Comparison of ENCODE assay signal across 10 mouse cellular contexts in genomic region chr2:14702973-14703645, GRCm38 (mm10).
DNase-seq lines count a peak whose midpoint lies in the region; ATAC-seq and TF ChIP-seq lines count a peak whose summit lies in the region.
"Had no signal": no experiment of that assay in that cellular context is flagged by ENCODE, and none has a peak within 500 bp of the region (broad histone marks: within the 10 kb centered on the region; RNA-seq: fewer than 3 reads in every experiment).

No protein-coding gene starts in this region.

- H3K4me1 ChIP-seq in embryonic facial prominence, embryonic 11.5 days (ENCODE audit: control insufficient read depth, insufficient read depth, low read length): no peaks in the 10 kb centered on the region
- no peaks in the 10 kb centered on the region for H3K4me1 ChIP-seq in embryonic facial prominence, embryonic 10.5 days
- H3K4me1 ChIP-seq in liver, postnatal 0 days (ENCODE audit: insufficient read depth): no peaks in the 10 kb centered on the region
- H3K4me1 ChIP-seq in liver, embryonic 11.5 days (replicated peaks; ENCODE audit: control insufficient read depth, insufficient read depth, low read length): no peaks in the 10 kb centered on the region
- no peaks in the 10 kb centered on the region for H3K4me1 ChIP-seq in lung, embryonic 16.5 days (replicated peaks; ENCODE audit: control insufficient read depth, insufficient read depth, low read length)
- H3K4me1 ChIP-seq: megakaryocyte, embryonic 14.5 days had no signal

- H3K27me3 ChIP-seq in embryonic facial prominence, embryonic 11.5 days (ENCODE audit: control insufficient read depth, insufficient read depth, low read length): no peaks in the 10 kb centered on the region
- H3K27me3 ChIP-seq in embryonic facial prominence, embryonic 10.5 days (replicated peaks; ENCODE audit: low read depth, poor library complexity, severe bottlenecking): no peaks in the 10 kb centered on the region
- H3K27me3 ChIP-seq in liver, postnatal 0 days (ENCODE audit: insufficient read depth, low read length): no peaks in the 10 kb centered on the region
- H3K27me3 ChIP-seq in liver, embryonic 11.5 days (replicated peaks; ENCODE audit: control insufficient read depth, insufficient read depth, low read length): no peaks in the 10 kb centered on the region
- H3K27me3 ChIP-seq in lung, embryonic 16.5 days (ENCODE audit: control insufficient read depth, insufficient read depth, low read depth, low read length): no peaks in the 10 kb centered on the region
- H3K27me3 ChIP-seq: megakaryocyte, embryonic 14.5 days had no signal

- H3K27ac ChIP-seq in embryonic facial prominence, embryonic 11.5 days (replicated peaks; ENCODE audit: low read depth, low read length): no peak overlapping the region
- no peak overlapping the region for H3K27ac ChIP-seq in embryonic facial prominence, embryonic 10.5 days (replicated peaks)
- H3K27ac ChIP-seq in liver, postnatal 0 days (ENCODE audit: low read depth): no peak overlapping the region
- H3K27ac ChIP-seq in liver, embryonic 11.5 days (ENCODE audit: low read depth, low read length): no peak overlapping the region
- H3K27ac ChIP-seq in lung, embryonic 16.5 days (ENCODE audit: low read length): no peak overlapping the region

- ATAC-seq in embryonic facial prominence, embryonic 11.5 days (replicated peaks; ENCODE audit: insufficient number of reproducible peaks, low FRiP score, low TSS enrichment, low read depth): no peak
- ATAC-seq in liver, postnatal 0 days: no peak
- ATAC-seq in liver, embryonic 11.5 days (replicated peaks; ENCODE audit: low FRiP score): no peak
- ATAC-seq in granulocyte monocyte progenitor cell, adult 5-6 weeks (replicated peaks; ENCODE audit: poor library complexity, severe bottlenecking): peak; percentile 85
- peak; percentile 50; the same call in 1 of the 2 replicates for ATAC-seq in lung, embryonic 16.5 days (ENCODE audit: low read depth)

- no peaks in the 10 kb centered on the region for H3K9me3 ChIP-seq in embryonic facial prominence, embryonic 11.5 days (replicated peaks; ENCODE audit: control insufficient read depth, low read length)
- H3K9me3 ChIP-seq in embryonic facial prominence, embryonic 10.5 days: no peaks in the 10 kb centered on the region
- H3K9me3 ChIP-seq in liver, postnatal 0 days (ENCODE audit: low read length): no peaks in the 10 kb centered on the region
- H3K9me3 ChIP-seq in liver, embryonic 11.5 days (ENCODE audit: control insufficient read depth, low read length): no peaks in the 10 kb centered on the region
- no peaks in the 10 kb centered on the region for H3K9me3 ChIP-seq in lung, embryonic 16.5 days (ENCODE audit: control insufficient read depth, low read length)
- H3K9me3 ChIP-seq: G1E; megakaryocyte, embryonic 14.5 days had no signal

- peak; percentile 76 for DNase-seq in embryonic facial prominence, embryonic 11.5 days (ENCODE audit: low spot score)
- DNase-seq in embryonic facial prominence, embryonic 10.5 days (ENCODE audit: low spot score): no peak
- DNase-seq in liver, postnatal 0 days: peak; percentile 15
- no peak for DNase-seq in liver, embryonic 11.5 days (ENCODE audit: low spot score)
- DNase-seq in adipocyte (ENCODE audit: low spot score): peak; percentile 68
- peak; percentile 45 for DNase-seq in thymus, postnatal 4 days

- TF ChIP-seq CTCF in liver, postnatal 0 days (IDR thresholded peaks at IDR 0.05; ENCODE audit: low read depth): peak; percentile 58

- H3K36me3 ChIP-seq in embryonic facial prominence, embryonic 11.5 days (replicated peaks; ENCODE audit: control insufficient read depth, insufficient read depth, low read depth, low read length): no peaks in the 10 kb centered on the region
- H3K36me3 ChIP-seq in embryonic facial prominence, embryonic 10.5 days (replicated peaks): no peaks in the 10 kb centered on the region
- no peaks in the 10 kb centered on the region for H3K36me3 ChIP-seq in liver, postnatal 0 days (replicated peaks; ENCODE audit: insufficient read depth, low read length)
- no peaks in the 10 kb centered on the region for H3K36me3 ChIP-seq in liver, embryonic 11.5 days (ENCODE audit: control insufficient read depth, insufficient read depth, low read length)
- H3K36me3 ChIP-seq in lung, embryonic 16.5 days (ENCODE audit: control insufficient read depth, insufficient read depth, low read length): no peaks in the 10 kb centered on the region
- H3K36me3 ChIP-seq: G1E had no signal

- WGBS in embryonic facial prominence, embryonic 11.5 days: 85% methylated on average over 1 of the region's 1 CpGs
- 85% methylated on average over 1 of the region's 1 CpGs for WGBS in embryonic facial prominence, embryonic 10.5 days
- WGBS in liver, postnatal 0 days (ENCODE audit: insufficient replicate concordance): 60% methylated on average over 1 of the region's 1 CpGs
- WGBS in liver, embryonic 11.5 days: 66% methylated on average over 1 of the region's 1 CpGs
- WGBS in lung, embryonic 16.5 days: 70% methylated on average over 1 of the region's 1 CpGs

- no peak for TF ChIP-seq EP300 in liver, postnatal 0 days (IDR thresholded peaks at IDR 0.05; ENCODE audit: low read depth)

- no peak overlapping the region for H3K4me3 ChIP-seq in embryonic facial prominence, embryonic 11.5 days (ENCODE audit: low read depth, low read length)
- no peak overlapping the region for H3K4me3 ChIP-seq in embryonic facial prominence, embryonic 10.5 days
- H3K4me3 ChIP-seq in liver, postnatal 0 days (ENCODE audit: low read depth, low read length): no peak overlapping the region
- no peak overlapping the region for H3K4me3 ChIP-seq in liver, embryonic 11.5 days (ENCODE audit: low read depth, low read length)
- no peak overlapping the region for H3K4me3 ChIP-seq in lung, embryonic 16.5 days (ENCODE audit: low read length)
- H3K4me3 ChIP-seq: megakaryocyte, embryonic 14.5 days had no signal

- H3K9ac ChIP-seq in embryonic facial prominence, embryonic 11.5 days (replicated peaks; ENCODE audit: low read length): no peak overlapping the region
- H3K9ac ChIP-seq in liver, postnatal 0 days (replicated peaks): no peak overlapping the region
- no peak overlapping the region for H3K9ac ChIP-seq in liver, embryonic 11.5 days (ENCODE audit: low read depth, low read length)
- no peak overlapping the region for H3K9ac ChIP-seq in lung, embryonic 16.5 days (ENCODE audit: low read length)

- H3K4me2 ChIP-seq in embryonic facial prominence, embryonic 11.5 days (ENCODE audit: low read depth, low read length): no peak overlapping the region
- H3K4me2 ChIP-seq in liver, postnatal 0 days (ENCODE audit: low read depth, low read length): no peak overlapping the region
- no peak overlapping the region for H3K4me2 ChIP-seq in liver, embryonic 11.5 days
- H3K4me2 ChIP-seq in lung, embryonic 16.5 days (ENCODE audit: low read depth, low read length): no peak overlapping the region

Comparison
In these comparisons a context has a peak if more than half of its experiments do, and no peak if none do; other contexts are left out.
1. DNase-seq: peak in embryonic facial prominence, embryonic 11.5 days (single experiment), liver, postnatal 0 days (single experiment), adipocyte (single experiment) and thymus, postnatal 4 days (single experiment); none in embryonic facial prominence, embryonic 10.5 days (single experiment) and liver, embryonic 11.5 days (single experiment).
2. ATAC-seq: peak in granulocyte monocyte progenitor cell, adult 5-6 weeks (single experiment) and lung, embryonic 16.5 days (single experiment); none in embryonic facial prominence, embryonic 11.5 days (single experiment), liver, postnatal 0 days (single experiment) and liver, embryonic 11.5 days (single experiment).